Mouse (Mus musculus) gastrocnemius, postnatal 25 days (tissue): ENCODE measurements around the gene Ftsj1. TPM values are rescaled to one million over a fixed set of nuclear protein-coding genes. Genes with fewer than 3 reads are reported as not detected.
A peak's percentile ranks its signal among the peaks of the same experiment; 100 is the strongest.

Experiments used
- DNase-seq: peaks from one replicate; pipeline ENCODE4 v3.0.0; 2022
- total RNA-seq, 2 experiments: library from RNA; stranded (reverse); gene quantifications; 1 replicate in 1 of 2; 2 replicates in 1 of 2; pipeline ENCODE4 v1.2.3; 2021

Gene Ftsj1
- total RNA-seq, 2 experiments from 2014 or later = 12.4 to 13.2 TPM

- DNase-seq = no peak
These were observed 32.6 kb downstream of the Ftsj1 start for GRCm38 (mm10) chrX:8219651-8220050.

- no peak for DNase-seq
These were observed 34.1 kb downstream of the Ftsj1 start for GRCm38 (mm10) chrX:8218114-8218513.

- DNase-seq = no peak
These were observed 34.8 kb downstream of the Ftsj1 start for GRCm38 (mm10) chrX:8217383-8217782.

- DNase-seq = no peak
These were observed 40.6 kb downstream of the Ftsj1 start for GRCm38 (mm10) chrX:8211490-8212207.

- no peak for DNase-seq
These were observed 42.5 kb downstream of the Ftsj1 start for GRCm38 (mm10) chrX:8209720-8210119.

- DNase-seq = no peak
These were observed 45.0 kb downstream of the Ftsj1 start for GRCm38 (mm10) chrX:8207224-8207623.

- no peak for DNase-seq
These were observed 45.5 kb downstream of the Ftsj1 start for GRCm38 (mm10) chrX:8206694-8207197.

GRCm38 (mm10) chrX:8206015-8206693 lies 46.1 kb downstream of the Ftsj1 start, which contains the start of gene Porcn:
Gene Porcn (minus strand): TSS chrX:8206525.
- DNase-seq = peak; percentile 80

- DNase-seq = no peak
These were observed 46.7 kb downstream of the Ftsj1 start for GRCm38 (mm10) chrX:8205551-8205950.

GRCm38 (mm10) chrX:8205088-8205487 lies 47.1 kb downstream of the Ftsj1 start:
- no peak for DNase-seq

- no peak for DNase-seq
These were observed 48.1 kb downstream of the Ftsj1 start for GRCm38 (mm10) chrX:8204076-8204475.

GRCm38 (mm10) chrX:8203105-8203504 lies 49.1 kb downstream of the Ftsj1 start:
- no peak for DNase-seq

GRCm38 (mm10) chrX:8193419-8193723 lies 58.8 kb downstream of the Ftsj1 start, which contains the start of gene Ebp:
Gene Ebp (minus strand): TSS chrX:8193512.
- no peak for DNase-seq

GRCm38 (mm10) chrX:8192640-8193418 lies 59.4 kb downstream of the Ftsj1 start:
- peak; percentile 81 for DNase-seq

- no peak for DNase-seq
These were observed 60.0 kb downstream of the Ftsj1 start for GRCm38 (mm10) chrX:8192126-8192639.

Other genes with a start within 250 kb of the Ftsj1 start
- not detected for gene Glod5, start 233.9 kb downstream of the Ftsj1 start, total RNA-seq
- gene Suv39h1, start 177.6 kb downstream of the Ftsj1 start, total RNA-seq = 1 to 10 TPM; 3.0 to 3.6 TPM
- gene Was, start 161.9 kb downstream of the Ftsj1 start, total RNA-seq = under 1 TPM; 0.46 to 0.54 TPM
- gene Wdr13, start 119.5 kb downstream of the Ftsj1 start, total RNA-seq = 10 to 100 TPM; 11.8 to 16.3 TPM
- gene Rbm3, start 106.5 kb downstream of the Ftsj1 start, total RNA-seq = 10 to 100 TPM; 44.1 to 60.8 TPM
- 1 to 10 TPM; 2.5 to 2.6 TPM for gene Tbc1d25, start 76.2 kb downstream of the Ftsj1 start, total RNA-seq
- gene Ebp, start 58.9 kb downstream of the Ftsj1 start, total RNA-seq = 10 to 100 TPM; 10.3 to 10.7 TPM
- gene Porcn, start 45.9 kb downstream of the Ftsj1 start, total RNA-seq = 1 to 10 TPM; 3.6 to 4.3 TPM
- gene Slc38a5, start 18.7 kb upstream of the Ftsj1 start, total RNA-seq = not detected
- not detected for gene Ssxb10, start 75.0 kb upstream of the Ftsj1 start, total RNA-seq
- gene Ssxb9, start 114.6 kb upstream of the Ftsj1 start, total RNA-seq = not detected
- gene Ssxb1, start 160.9 kb upstream of the Ftsj1 start, total RNA-seq = not detected
- gene Ssxb2, start 209.3 kb upstream of the Ftsj1 start, total RNA-seq = not detected